Mouse (Mus musculus) megakaryocyte, embryonic 14.5 days (primary cell): ENCODE data around the gene Jmjd7. TPM values are rescaled to one million over a fixed set of nuclear protein-coding genes. Genes with fewer than 3 reads are reported as not detected.

Experiments
- H3K27me3 ChIP-seq: replicated peaks from 2 replicates; pipeline ENCODE3; 2012; ENCODE audit warnings: inconsistent platforms
- H3K36me3 ChIP-seq: replicated peaks from 2 replicates; pipeline ENCODE3; 2012; ENCODE audit warnings: low read length, inconsistent platforms, mixed read lengths
- H3K4me1 ChIP-seq: 2 replicates; pipeline ENCODE4 v1.6.1; 2012; ENCODE audit warnings: inconsistent platforms
- H3K4me3 ChIP-seq: replicated peaks from 2 replicates; pipeline ENCODE3; 2012; ENCODE audit warnings: moderate library complexity, mild to moderate bottlenecking, inconsistent platforms
- H3K9me3 ChIP-seq: 2 replicates; pipeline ENCODE4 v1.6.1; 2012; ENCODE audit warnings: inconsistent platforms
- FLI1 ChIP-seq: IDR thresholded peaks from 2 replicates; pipeline ENCODE4 v1.6.1; 2012; ENCODE audit warnings: low read length, inconsistent platforms, mixed read lengths
- GATA1 ChIP-seq: IDR thresholded peaks from 3 replicates; pipeline ENCODE4 v1.6.1; 2012; ENCODE audit warnings: mixed read lengths, low read length, inconsistent platforms, borderline replicate concordance
- polyA plus RNA-seq: library from polyadenylated mRNA; stranded (reverse); fragments of >175 nt; gene quantifications from 2 replicates; pipeline ENCODE4 v1.2.3, GENCODE M21; 2012; ENCODE audit warnings: low replicate concordance; ENCODE audit not compliant: insufficient read depth

Gene Jmjd7
- polyA plus RNA-seq, 1 experiment = 4.2 TPM

- Histone ChIP-seq H3K27me3 (peaks cover 37% of the 10 kb centered on the region), H3K4me1 (peaks cover 12% of the 10 kb centered on the region; the same call in 1 of the 2 replicates), H3K4me3 (no peak overlapping the region), H3K36me3 (peaks cover 11% of the 10 kb centered on the region), H3K9me3 (no peaks in the 10 kb centered on the region)
- TF ChIP-seq GATA1 = no peak
Observed at GRCm38 (mm10) chr2:120033726-120034125, 6.4 kb downstream of the Jmjd7 start.

- H3K27me3 ChIP-seq = peaks cover 45% of the 10 kb centered on the region
- peaks cover 5% of the 10 kb centered on the region; the same call in 1 of the 2 replicates for H3K4me1 ChIP-seq
- no peaks in the 10 kb centered on the region for H3K9me3 ChIP-seq
- no peak for TF ChIP-seq FLI1
- no peak for TF ChIP-seq GATA1
- peaks cover 3% of the 10 kb centered on the region for H3K36me3 ChIP-seq
- no peak overlapping the region for H3K4me3 ChIP-seq
Observed at GRCm38 (mm10) chr2:120037744-120038143, 10.5 kb downstream of the Jmjd7 start.

- Histone ChIP-seq H3K27me3 (peaks cover 45% of the 10 kb centered on the region), H3K9me3 (no peaks in the 10 kb centered on the region), H3K36me3 (peaks cover 3% of the 10 kb centered on the region), H3K4me3 (no peak overlapping the region), H3K4me1 (peaks cover 9% of the 10 kb centered on the region; the same call in 1 of the 2 replicates)
- TF ChIP-seq GATA1 (no peak), FLI1 (no peak)
Observed at GRCm38 (mm10) chr2:120040991-120041390, 13.7 kb downstream of the Jmjd7 start.

DNA sequence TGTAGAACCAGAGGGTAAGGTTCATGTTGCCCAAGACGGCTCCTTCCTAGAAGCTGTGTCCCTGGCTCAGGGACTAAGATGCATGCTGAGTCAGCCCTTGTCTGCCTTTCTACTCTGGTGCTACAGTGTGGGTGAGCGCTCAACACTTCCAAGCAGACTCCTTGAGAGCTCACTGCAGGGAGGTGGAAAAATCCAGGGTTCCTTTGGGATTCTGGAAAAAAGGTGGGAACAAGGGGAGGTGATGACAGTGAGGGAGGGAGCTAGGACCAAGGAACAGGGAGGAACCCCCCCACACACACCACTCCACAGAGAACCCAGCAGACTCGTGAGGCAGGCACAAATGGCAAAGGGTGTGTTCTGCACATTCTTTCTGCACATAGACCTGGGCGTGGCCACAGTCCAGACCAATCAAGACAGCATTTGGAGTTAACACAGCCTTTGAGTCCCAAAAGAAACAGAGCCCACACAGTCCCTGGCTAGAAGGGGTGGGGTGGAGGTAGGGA, 16.9 kb downstream of the Jmjd7 start:
- Histone ChIP-seq H3K4me3 (no peak overlapping the region), H3K36me3 (peaks cover 3% of the 10 kb centered on the region), H3K27me3 (peaks cover 63% of the 10 kb centered on the region), H3K4me1 (0 out of 2 replicates have a peak, but pooled peaks cover 4% of the 10 kb centered on the region), H3K9me3 (no peaks in the 10 kb centered on the region)
- TF ChIP-seq GATA1 (no peak), FLI1 (no peak)

GRCm38 (mm10) chr2:120044676-120045075, 17.4 kb downstream of the Jmjd7 start:
- H3K36me3 ChIP-seq = peaks cover 3% of the 10 kb centered on the region
- no peak overlapping the region for H3K4me3 ChIP-seq
- 0 out of 2 replicates have a peak, but pooled peaks cover 4% of the 10 kb centered on the region for H3K4me1 ChIP-seq
- peaks cover 67% of the 10 kb centered on the region for H3K27me3 ChIP-seq
- TF ChIP-seq GATA1 = no peak
- no peaks in the 10 kb centered on the region for H3K9me3 ChIP-seq

DNA sequence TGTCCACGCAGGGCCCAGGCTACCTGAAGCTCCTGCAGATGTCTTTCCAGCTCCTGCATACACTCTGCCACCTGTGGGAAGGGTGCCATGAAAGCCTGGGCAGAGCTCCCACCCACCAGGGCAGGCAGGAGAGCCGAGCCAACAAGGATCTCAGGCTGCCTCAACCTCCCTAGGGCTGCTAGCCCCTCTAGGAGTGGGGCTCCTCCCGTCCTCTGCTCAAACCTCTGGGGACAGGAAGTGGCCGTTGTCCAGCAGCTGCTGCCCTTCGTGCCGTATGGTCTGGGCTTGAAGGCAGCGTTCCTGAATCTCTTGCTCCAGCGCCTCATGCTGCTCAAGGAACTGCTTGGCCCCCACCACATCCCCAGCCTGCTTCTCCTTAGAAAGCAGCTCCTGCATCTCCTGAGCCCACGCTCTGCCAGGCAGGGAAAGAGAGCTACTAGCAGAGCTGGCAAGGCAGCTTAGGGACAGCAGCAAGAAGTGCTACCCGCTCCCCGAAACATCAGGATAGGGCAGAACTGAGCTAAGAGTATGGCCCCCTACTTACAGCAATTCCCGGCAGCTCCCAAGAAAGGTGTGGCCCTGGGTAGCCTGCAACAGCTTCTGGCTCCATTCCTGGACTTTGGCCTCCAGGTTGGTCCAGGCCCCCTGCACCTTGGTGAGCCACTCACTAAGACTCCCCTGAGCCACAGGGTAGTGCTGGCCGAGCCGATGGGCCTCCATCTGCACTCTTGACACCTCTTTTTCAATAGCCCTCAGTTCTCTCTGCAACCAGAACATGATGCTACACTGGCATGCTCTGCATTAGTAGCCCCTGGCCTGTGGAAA, 19.4 kb downstream of the Jmjd7 start:
- H3K4me1 ChIP-seq = peaks cover 4% of the 10 kb centered on the region; the same call in 1 of the 2 replicates
- peaks cover 73% of the 10 kb centered on the region for H3K27me3 ChIP-seq
- no peak overlapping the region for H3K4me3 ChIP-seq
- TF ChIP-seq FLI1 (no peak), GATA1 (no peak)
- peaks cover 3% of the 10 kb centered on the region for H3K36me3 ChIP-seq
- H3K9me3 ChIP-seq = no peaks in the 10 kb centered on the region

DNA sequence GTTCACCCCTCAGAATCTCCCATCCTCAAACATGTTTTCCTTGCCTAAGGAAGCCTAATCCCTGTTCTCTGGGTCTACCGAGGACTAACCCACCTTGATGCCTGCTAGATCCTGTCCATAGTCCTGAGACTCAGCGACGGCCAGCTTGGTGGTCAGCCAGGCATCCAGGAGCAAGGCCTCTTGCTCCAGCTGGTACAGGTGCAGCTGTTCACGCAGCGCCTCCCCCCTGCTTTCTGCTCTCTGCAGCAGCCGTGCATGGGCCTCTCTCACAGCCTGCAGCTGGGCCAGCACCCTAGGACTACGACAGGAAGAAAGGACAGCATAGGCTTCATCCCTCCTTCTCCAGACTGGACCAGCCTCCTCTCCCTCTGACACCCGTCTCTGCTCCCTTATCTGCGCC, 20.9 kb downstream of the Jmjd7 start:
- Histone ChIP-seq H3K9me3 (no peaks in the 10 kb centered on the region), H3K4me1 (peaks cover 4% of the 10 kb centered on the region; the same call in 1 of the 2 replicates), H3K4me3 (no peak overlapping the region), H3K27me3 (peaks cover 74% of the 10 kb centered on the region), H3K36me3 (no peaks in the 10 kb centered on the region)
- TF ChIP-seq GATA1 = no peak
- no peak for TF ChIP-seq FLI1

GRCm38 (mm10) chr2:120049632-120050274, 22.5 kb downstream of the Jmjd7 start:
- Histone ChIP-seq H3K4me3 (no peak overlapping the region), H3K4me1 (no peaks in the 10 kb centered on the region; the same call in 1 of the 2 replicates), H3K36me3 (no peaks in the 10 kb centered on the region), H3K9me3 (no peaks in the 10 kb centered on the region), H3K27me3 (peaks cover 63% of the 10 kb centered on the region)
- TF ChIP-seq FLI1 (no peak), GATA1 (no peak)

- Histone ChIP-seq H3K4me1 (no peaks in the 10 kb centered on the region; the same call in 1 of the 2 replicates), H3K27me3 (peaks cover 65% of the 10 kb centered on the region), H3K36me3 (no peaks in the 10 kb centered on the region), H3K4me3 (no peak overlapping the region), H3K9me3 (no peaks in the 10 kb centered on the region)
- TF ChIP-seq GATA1 (no peak), FLI1 (no peak)
Observed at GRCm38 (mm10) chr2:120051405-120051804, 24.1 kb downstream of the Jmjd7 start.
